Mouse (Mus musculus): ENCODE results near the gene Gm28230. TPM values are rescaled to one million over a fixed set of nuclear protein-coding genes. Genes with fewer than 3 reads are reported as not detected.

The Gm28230 gene
- total and polyA plus RNA-seq, 3 experiments = 0.89 to 1.7 (median 1.1) TPM

DNA sequence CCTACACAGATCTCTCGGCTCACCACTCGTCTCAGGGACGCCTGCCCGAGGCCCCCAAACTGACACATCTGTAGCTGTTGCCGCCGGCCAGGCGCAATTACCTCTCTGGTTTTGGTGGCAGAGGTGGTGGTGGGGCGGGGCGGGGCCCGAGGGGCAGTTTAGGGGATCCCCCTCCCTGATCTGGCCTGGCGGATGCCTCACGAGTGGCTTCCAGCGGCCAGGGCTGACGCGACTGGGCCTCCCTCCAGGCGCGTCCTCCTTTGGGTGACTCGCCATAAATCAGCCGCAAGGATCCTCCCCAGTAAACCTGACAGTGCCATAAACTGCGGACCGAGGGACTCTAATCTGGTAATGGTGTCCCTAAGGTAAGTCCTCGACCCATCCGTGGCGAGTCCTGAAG is 20.5 kb downstream of the Gm28230 start:
- Histone ChIP-seq H3K27ac (ENCODE audit: insufficient read depth, low read depth) (no peak overlapping the region), H3K4me2 (ENCODE audit: insufficient read depth, low read depth, poor library complexity, severe bottlenecking) (no peak overlapping the region), H3K9me3 (replicated peaks; ENCODE audit: low read length) (peaks cover 8% of the 10 kb centered on the region), H3K9ac (ENCODE audit: insufficient read depth, low read depth) (no peak overlapping the region), H3K4me3 (replicated peaks in 1 of 3; ENCODE audit: low read depth in 2 of 3, low read length in 2 of 3, poor library complexity in 1 of 3) (no peak overlapping the region), H3K4me1 (ENCODE audit: control insufficient read depth in 1 of 2, insufficient read depth in 2 of 2) (peaks cover 0 to 12% of the 10 kb centered on the region in 2 experiments; a peak in 2 of 4 replicates), H3K79me2 (replicated peaks; ENCODE audit: control insufficient read depth, extremely low read depth, insufficient read depth, poor library complexity, severe bottlenecking) (no peaks in the 10 kb centered on the region), H3K36me3 (replicated peaks in 1 of 2; ENCODE audit: control insufficient read depth in 1 of 2, insufficient read depth in 1 of 2, low read length in 1 of 2) (peaks cover 8 to 20% of the 10 kb centered on the region in 2 experiments), H3K27me3 (replicated peaks) (no peaks in the 10 kb centered on the region)
- TF ChIP-seq POLR2A (IDR thresholded peaks at IDR 0.05; ENCODE audit: low read depth, low read length) = no peak
- dilution Hi-C loops (cut with MboI; ENCODE audit: extremely low pct_ligation_motif_present, extremely low pct_unique_long_range_greater_than_20kb, low sequenced_read_pairs) = no loop called here
- in situ Hi-C loops (cut with MboI; ENCODE audit: low pct_ligation_motif_present, low pct_unique_long_range_greater_than_20kb, low sequenced_read_pairs) = no loop called here
- no peak for DNase-seq (ENCODE audit: extremely low read depth)

DNA sequence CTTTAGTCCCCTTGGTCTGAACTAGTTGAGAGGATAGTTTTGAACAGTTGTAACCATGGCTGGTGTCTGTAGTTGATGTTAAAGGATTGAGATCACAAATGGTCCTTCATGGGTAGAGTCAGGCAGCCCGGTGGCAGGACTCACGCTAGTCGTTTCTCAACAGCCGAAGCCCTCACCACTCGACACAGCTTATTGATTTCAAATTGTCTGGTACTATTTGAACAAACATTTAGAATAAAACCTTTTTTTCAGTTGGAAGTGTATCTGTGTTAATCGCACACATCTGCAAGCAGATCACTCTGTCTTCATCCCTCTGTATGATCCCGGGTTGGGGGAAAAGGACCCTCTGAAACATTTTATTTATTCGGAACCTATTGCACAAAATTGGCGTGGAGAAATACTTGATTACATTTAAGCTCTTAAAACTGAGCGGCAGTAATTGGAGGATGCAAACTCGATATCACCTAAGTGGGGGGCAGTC is 21.2 kb downstream of the Gm28230 start:
- in situ Hi-C loops (cut with MboI; ENCODE audit: low pct_ligation_motif_present, low pct_unique_long_range_greater_than_20kb, low sequenced_read_pairs) = no loop called here
- Histone ChIP-seq H3K27me3 (replicated peaks) (no peaks in the 10 kb centered on the region), H3K4me3 (replicated peaks in 1 of 3; ENCODE audit: low read depth in 2 of 3, low read length in 2 of 3, poor library complexity in 1 of 3) (no peak overlapping the region), H3K36me3 (replicated peaks in 1 of 2; ENCODE audit: control insufficient read depth in 1 of 2, insufficient read depth in 1 of 2, low read length in 1 of 2) (peaks cover 8 to 20% of the 10 kb centered on the region in 2 experiments), H3K4me1 (ENCODE audit: control insufficient read depth in 1 of 2, insufficient read depth in 2 of 2) (peaks cover 0 to 12% of the 10 kb centered on the region in 2 experiments; a peak in 2 of 4 replicates), H3K79me2 (replicated peaks; ENCODE audit: control insufficient read depth, extremely low read depth, insufficient read depth, poor library complexity, severe bottlenecking) (no peaks in the 10 kb centered on the region), H3K4me2 (ENCODE audit: insufficient read depth, low read depth, poor library complexity, severe bottlenecking) (no peak overlapping the region), H3K27ac (ENCODE audit: insufficient read depth, low read depth) (no peak overlapping the region), H3K9ac (ENCODE audit: insufficient read depth, low read depth) (no peak overlapping the region), H3K9me3 (replicated peaks; ENCODE audit: low read length) (peaks cover 8% of the 10 kb centered on the region)
- no peak for DNase-seq (ENCODE audit: extremely low read depth)
- TF ChIP-seq PAX5 (IDR thresholded peaks at IDR 0.05; ENCODE audit: low read length) (no peak), ZMIZ1 (IDR thresholded peaks at IDR 0.05; ENCODE audit: low read depth, low read length) (no peak), MYC (IDR thresholded peaks at IDR 0.05; ENCODE audit: low read depth, low read length) (no peak), USF1 (IDR thresholded peaks at IDR 0.05; ENCODE audit: low read depth, low read length) (no peak), RAD21 (IDR thresholded peaks at IDR 0.05; ENCODE audit: low read depth, low read length) (no peak), GABPA (IDR thresholded peaks at IDR 0.05; ENCODE audit: insufficient replicate concordance, low read depth, low read length) (no peak)
- dilution Hi-C loops (cut with MboI; ENCODE audit: extremely low pct_ligation_motif_present, extremely low pct_unique_long_range_greater_than_20kb, low sequenced_read_pairs) = no loop called here

DNA sequence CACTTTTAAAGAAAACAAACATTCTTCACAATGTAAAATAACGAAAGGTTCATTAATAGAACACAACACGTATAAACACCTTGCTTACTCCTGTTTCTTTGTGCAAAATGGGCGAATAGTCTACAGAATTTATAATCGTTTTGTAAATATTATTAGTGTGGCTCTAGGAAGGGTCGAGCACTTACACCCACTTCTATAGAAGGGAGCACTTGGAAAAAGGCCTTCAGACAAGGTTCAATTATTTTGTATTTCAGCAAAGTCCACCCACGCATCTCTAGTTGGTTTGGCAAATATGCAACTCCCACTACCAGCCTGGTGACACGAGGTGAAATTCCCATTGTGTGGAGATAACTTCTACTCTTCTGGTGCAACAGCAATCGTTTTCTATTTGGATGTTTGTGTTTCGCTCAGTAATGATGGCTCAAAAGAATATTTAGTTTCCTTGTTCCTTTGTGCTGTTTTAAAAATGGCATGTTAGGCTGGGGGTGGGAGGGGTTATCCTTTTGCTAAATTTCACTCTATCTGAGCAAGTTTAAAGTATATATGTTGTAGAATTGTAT is 22.0 kb downstream of the Gm28230 start:
- dilution Hi-C loops (cut with MboI; ENCODE audit: extremely low pct_ligation_motif_present, extremely low pct_unique_long_range_greater_than_20kb, low sequenced_read_pairs) = no loop called here
- Histone ChIP-seq H3K36me3 (replicated peaks in 1 of 2; ENCODE audit: control insufficient read depth in 1 of 2, insufficient read depth in 1 of 2, low read length in 1 of 2) (peaks cover 8 to 20% of the 10 kb centered on the region in 2 experiments), H3K9me3 (replicated peaks; ENCODE audit: low read length) (peaks cover 8% of the 10 kb centered on the region), H3K4me2 (ENCODE audit: insufficient read depth, low read depth, poor library complexity, severe bottlenecking) (no peak overlapping the region), H3K79me2 (replicated peaks; ENCODE audit: control insufficient read depth, extremely low read depth, insufficient read depth, poor library complexity, severe bottlenecking) (no peaks in the 10 kb centered on the region), H3K27ac (ENCODE audit: insufficient read depth, low read depth) (no peak overlapping the region), H3K4me1 (ENCODE audit: control insufficient read depth in 1 of 2, insufficient read depth in 2 of 2) (peaks cover 0 to 12% of the 10 kb centered on the region in 2 experiments; a peak in 2 of 4 replicates), H3K27me3 (replicated peaks) (no peaks in the 10 kb centered on the region), H3K4me3 (replicated peaks in 1 of 3; ENCODE audit: low read depth in 2 of 3, low read length in 2 of 3, poor library complexity in 1 of 3) (no peak overlapping the region), H3K9ac (ENCODE audit: insufficient read depth, low read depth) (no peak overlapping the region)
- no peak for DNase-seq (ENCODE audit: extremely low read depth)
- no peak for TF ChIP-seq ZNF384 (IDR thresholded peaks at IDR 0.05; ENCODE audit: low read depth, low read length)
- TF ChIP-seq POLR2AphosphoS2 (IDR thresholded peaks at IDR 0.05; ENCODE audit: low read depth, low read length) = no peak
- TF ChIP-seq SIN3A (IDR thresholded peaks at IDR 0.05; ENCODE audit: low read length) = no peak
- TF ChIP-seq GABPA (IDR thresholded peaks at IDR 0.05; ENCODE audit: insufficient replicate concordance, low read depth, low read length) = no peak
- no peak for TF ChIP-seq CTCF (conservative IDR thresholded peaks at IDR 0.05 in 1 of 2, IDR thresholded peaks at IDR 0.05 in 1 of 2; ENCODE audit: low read depth in 2 of 2, low read length in 2 of 2)
- TF ChIP-seq NRF1 (IDR thresholded peaks at IDR 0.05; ENCODE audit: low read depth, low read length) = no peak
- no peak for TF ChIP-seq EP300 (IDR thresholded peaks at IDR 0.05; ENCODE audit: low read length)
- no peak for TF ChIP-seq RCOR1 (conservative IDR thresholded peaks at IDR 0.05; ENCODE audit: low read depth, low read length)
- no peak for TF ChIP-seq MXI1 (IDR thresholded peaks at IDR 0.05; ENCODE audit: low read depth, low read length)
- TF ChIP-seq UBTF (IDR thresholded peaks at IDR 0.05; ENCODE audit: low read depth, low read length) = no peak
- TF ChIP-seq PAX5 (IDR thresholded peaks at IDR 0.05; ENCODE audit: low read length) = no peak
- no peak for TF ChIP-seq ELF1 (IDR thresholded peaks at IDR 0.05; ENCODE audit: low read depth, low read length)
- no peak for TF ChIP-seq USF1 (IDR thresholded peaks at IDR 0.05; ENCODE audit: low read depth, low read length)
- in situ Hi-C loops (cut with MboI; ENCODE audit: low pct_ligation_motif_present, low pct_unique_long_range_greater_than_20kb, low sequenced_read_pairs) = no loop called here
